Mouse (Mus musculus): ENCODE measurements around the gene Zbtb24. TPM values are rescaled to one million over a fixed set of nuclear protein-coding genes. Genes with fewer than 3 reads are reported as not detected.
"Not testable (repeated sequence)": the region's sequence is repeated elsewhere in the genome, so short reads cannot be mapped to it uniquely, and the experiment has no call there.

The Zbtb24 gene
- total RNA-seq (2021) = 10 to 100 TPM; 19.1 to 19.8 TPM
- long read RNA-seq, experiment 1, transcript Zbtb24-201 (7 exons, 2,844 nt) = major isoform, 6 of 6 reads
- long read RNA-seq, experiment 1, partial matches to known transcripts = 0 of 6 reads
- long read RNA-seq, experiment 1, other reads (novel, unspliced or antisense) = 0 of 6 reads
- long read RNA-seq, experiment 2, transcript Zbtb24-201 (7 exons, 2,844 nt) = major isoform, 6 of 9 reads
- long read RNA-seq, experiment 2, partial matches to known transcripts = 0 of 9 reads
- long read RNA-seq, experiment 2, other reads (novel, unspliced or antisense) = 3 of 9 reads

DNA sequence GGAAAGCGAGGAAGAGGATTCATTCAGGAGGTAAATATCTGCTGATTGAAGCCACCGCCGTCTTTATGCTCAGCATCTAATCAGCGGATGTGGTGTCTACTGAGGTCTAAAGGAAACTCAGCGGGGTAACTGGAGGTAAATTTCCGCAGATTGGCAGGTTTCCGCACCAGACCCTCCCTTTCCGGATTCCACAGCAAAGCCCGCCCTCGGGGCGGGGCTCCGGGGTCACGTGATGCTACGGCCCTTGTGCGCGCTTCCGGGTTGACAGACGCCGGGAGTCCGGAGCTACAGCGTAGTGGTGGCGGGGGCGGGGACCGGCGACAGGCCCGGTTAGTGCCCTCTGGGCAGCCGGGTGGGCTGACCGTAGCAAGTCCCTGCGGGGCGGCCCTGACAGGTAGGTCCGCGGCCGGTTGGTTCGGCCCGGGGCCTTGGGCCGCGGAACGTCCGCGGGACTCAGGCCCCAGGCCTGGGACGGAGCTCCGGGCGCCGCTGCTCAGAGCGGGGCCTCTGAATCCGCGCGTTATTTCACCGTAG is at the start of gene Zbtb24:
TSS of gene Zbtb24 (plus strand) at position 247 of the 534 bp plus-strand sequence.
- DNase-seq (ENCODE audit: low spot score in 2 of 2) = peak; percentile 94

DNA sequence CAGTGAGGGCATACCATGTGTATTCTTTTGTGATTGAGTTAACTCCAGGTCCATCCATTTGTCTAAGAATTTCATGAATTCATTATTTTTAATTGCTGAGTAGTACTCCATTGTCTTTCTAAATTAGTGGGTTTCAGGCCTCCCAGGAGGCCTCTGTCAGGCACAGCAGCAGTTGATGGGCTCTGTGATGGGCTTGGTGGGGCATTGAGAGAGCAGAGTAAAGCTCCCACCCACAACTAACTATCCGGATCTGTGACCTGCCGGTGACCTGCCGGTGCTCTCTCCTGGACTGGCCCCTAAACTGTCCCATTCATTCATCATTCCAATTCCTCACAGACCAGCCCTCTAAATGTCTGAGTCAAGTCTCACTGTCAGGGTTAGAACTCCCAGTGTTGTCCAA is 49.1 kb upstream of the Zbtb24 start:
- no peak for DNase-seq (ENCODE audit: low spot score in 2 of 2)

DNA sequence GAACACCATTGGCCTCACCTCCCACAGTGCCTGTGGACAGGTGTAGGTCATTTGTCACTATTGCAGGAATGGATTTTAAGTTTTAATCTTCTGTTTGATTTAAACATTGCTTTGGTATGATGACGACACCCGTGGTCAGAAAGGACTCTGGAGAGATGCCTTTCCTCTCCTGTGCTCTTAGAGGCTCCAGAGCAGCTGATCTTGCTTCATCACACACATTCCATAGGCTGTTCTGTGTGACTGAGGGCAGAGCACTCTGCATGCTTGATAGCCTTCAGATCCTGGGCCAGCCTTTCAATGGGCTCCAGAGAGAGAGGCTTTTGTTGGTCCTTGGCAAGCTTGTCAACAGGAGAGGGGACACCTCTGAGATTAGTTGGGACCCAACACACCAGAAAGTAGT is 46.8 kb upstream of the Zbtb24 start:
- no peak for DNase-seq (ENCODE audit: low spot score in 2 of 2)

DNA sequence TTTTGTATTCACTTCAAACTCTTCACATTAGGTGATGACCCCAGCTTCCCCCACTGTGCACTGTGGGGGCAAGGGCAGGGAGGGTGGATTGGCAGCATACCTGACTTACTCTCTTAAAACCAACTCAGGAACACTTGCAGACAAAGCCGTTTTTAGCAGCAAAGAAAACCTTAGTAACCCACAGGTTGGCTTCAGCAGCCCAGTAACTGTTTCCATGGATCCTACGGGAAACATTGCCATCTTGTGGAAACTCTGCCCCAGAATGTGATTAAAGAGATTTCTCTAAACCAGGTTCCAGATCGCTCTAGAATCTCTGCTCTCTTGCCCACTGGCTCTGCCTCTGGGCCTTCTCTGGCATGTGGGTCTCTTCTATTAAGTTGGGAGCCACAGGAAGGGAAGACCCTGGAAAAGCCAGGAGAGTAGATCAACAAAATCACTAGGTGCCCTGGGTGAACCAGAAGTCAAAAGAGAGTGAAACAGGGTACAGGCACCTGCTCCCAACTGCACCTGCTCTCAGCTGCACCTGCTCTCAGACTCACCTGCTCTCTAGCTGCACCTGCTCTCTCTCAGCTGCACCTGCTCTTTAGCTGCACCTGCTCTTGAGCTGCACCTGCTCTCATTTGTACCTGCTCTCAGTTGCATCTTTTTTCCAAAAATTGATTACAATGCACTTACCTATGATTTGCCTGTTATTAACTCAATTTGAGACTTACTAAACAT is 46.1 kb upstream of the Zbtb24 start:
- DNase-seq (ENCODE audit: low spot score in 2 of 2) = peak in 1 of 2 experiments; percentile 12

DNA sequence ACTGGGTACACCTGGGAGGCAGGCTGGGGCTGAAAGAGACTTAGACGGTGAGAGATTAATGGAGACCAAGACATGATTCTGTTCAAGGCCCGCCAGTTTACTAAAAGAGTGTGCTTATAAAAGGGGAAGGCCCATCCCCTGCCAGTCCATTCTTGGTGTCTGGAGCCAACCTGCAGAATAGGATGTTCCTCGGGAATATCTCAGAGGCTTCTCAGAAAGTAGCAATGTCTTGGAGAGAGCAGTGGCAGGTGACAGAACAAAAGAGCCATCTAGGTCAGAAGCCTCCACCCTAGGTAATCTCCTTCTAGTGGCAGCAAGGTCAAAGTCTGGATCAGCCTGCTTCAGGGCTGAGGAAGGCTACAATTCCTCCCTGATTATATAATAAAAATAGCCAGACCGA is 40.0 kb upstream of the Zbtb24 start:
- not testable (repeated sequence) for DNase-seq (ENCODE audit: low spot score in 2 of 2)

DNA sequence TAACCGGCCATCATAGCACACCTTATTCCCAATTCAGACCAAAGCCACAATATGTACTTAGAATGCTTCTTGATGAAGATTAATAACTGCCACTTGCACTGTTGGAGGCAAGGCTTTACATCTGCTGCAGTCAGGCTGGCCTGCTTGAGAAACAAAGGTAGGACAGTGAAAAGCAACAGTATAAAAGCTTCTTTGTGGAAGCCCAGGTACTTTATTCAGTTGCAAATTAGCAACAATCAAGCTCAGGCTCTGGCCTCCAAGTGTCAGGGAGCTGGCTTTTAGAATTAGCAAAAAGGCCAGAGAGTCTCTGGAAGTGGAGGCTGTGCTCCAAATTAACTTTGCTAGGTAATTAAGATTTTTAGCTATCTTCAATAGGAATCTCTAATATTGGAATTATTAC is 39.4 kb upstream of the Zbtb24 start:
- not testable (repeated sequence) for DNase-seq (ENCODE audit: low spot score in 2 of 2)

DNA sequence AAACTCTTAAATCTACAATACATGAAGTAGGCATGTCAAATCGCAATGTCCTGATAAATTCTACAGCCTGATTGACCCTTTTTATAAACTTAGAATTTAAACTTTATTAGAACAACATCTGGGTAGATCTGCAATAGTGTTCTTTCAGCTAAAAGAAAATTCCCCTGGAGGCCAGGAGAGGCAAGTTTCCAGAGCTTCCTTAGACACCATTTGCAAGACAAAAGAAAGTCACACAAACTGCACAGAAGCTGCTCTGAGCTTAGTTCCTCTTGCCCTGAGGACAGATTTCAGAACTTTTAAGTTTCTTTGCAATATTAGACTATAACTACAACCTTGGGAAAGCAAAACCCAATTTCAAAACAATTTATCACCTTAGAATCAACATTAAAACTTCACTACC is 36.7 kb upstream of the Zbtb24 start:
- DNase-seq (ENCODE audit: low spot score in 2 of 2) = not testable (repeated sequence)

DNA sequence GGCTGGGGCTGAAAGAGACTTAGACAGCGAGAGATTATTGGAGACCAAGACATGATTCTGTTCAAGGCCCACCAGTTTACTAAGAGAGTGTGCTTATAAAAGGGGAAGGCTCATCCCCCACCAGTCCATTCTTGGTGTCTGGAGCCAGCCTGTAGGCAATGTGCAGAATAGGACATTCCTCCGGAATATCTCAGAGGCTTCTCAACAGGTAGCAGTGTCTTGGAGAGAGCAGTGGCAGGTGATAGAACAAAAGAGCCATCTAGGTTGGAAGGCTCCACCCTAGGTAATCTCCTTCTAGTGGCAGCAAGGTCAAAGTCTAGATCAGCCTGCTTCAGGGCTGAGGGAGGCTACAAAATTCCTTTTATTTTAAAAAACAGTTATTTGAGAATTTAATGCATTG is 34.8 kb upstream of the Zbtb24 start:
- not testable (repeated sequence) for DNase-seq (ENCODE audit: low spot score in 2 of 2)

DNA sequence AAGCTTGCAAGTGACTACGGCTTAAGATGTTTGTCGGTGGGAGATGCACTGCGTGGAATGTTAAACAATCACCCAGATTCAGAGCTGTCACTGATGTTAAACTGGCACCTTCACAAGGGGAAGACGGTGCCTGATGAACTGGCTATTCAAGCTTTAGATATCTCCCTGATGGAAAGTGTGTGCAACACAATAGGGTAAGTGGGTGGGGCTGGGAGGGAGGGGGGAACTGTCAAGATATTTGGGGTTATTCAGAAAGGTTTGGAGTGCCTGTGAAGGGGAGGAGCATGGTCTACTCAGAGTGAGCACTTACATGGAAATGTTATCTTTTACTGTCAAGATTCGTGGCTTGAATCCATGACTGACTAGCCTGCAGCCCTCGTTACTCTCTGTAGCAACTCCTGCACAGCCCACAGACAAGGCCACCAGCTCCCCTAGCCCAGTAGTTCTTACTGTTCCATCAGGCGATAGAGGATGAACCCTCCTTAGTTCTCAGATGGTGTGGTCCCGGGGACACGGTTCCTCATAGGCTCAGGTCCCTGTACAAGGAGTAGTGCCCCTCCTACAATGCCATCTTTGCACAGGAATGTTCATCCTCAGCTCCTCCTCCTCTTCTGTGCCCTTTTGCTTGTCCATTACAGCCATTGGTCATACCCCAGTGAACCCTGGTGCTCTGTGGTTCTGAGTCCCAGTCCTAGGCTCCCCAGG is 29.5 kb upstream of the Zbtb24 start:
- DNase-seq (ENCODE audit: low spot score in 2 of 2) = no peak

DNA sequence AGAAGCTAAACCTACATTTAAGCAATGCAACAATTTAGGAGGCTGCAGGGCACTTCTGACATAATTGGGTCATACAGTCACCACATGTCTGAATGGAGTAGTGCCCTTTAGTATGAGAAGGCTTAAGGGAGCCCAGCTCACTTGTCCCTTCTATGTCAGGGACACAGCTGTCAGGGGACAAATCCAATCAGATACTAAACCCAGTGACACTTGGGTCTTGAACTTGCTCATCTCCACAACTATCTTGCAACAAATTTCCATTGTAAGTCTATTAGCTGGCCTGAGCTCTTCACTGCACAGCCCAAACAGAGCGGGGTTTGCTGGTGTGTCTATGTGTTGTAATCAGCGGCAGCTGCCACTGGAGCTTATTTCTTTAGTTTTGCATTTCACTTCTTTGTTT is 26.5 kb upstream of the Zbtb24 start:
- no peak for DNase-seq (ENCODE audit: low spot score in 2 of 2)

DNA sequence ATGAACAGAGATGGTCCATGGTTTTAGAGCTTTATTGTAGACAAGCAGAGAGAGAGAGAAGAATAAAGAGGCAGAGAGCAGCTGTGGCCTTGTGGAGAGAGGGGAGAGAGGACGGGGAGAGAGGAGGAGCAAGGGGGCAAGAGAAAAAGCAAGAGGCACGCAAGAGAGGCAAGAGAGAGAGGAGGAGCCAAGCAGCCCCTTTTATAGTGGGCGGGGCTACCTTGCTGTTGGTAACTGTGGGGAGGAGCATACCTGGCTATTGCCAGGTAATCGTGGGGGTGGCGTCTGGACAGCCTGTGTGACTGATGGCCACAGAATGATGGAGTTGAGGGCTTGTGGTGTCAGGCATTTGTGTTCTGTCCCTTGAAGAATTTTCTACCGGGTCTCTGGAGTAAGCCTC is 23.8 kb upstream of the Zbtb24 start:
- DNase-seq (ENCODE audit: low spot score in 2 of 2) = no peak

DNA sequence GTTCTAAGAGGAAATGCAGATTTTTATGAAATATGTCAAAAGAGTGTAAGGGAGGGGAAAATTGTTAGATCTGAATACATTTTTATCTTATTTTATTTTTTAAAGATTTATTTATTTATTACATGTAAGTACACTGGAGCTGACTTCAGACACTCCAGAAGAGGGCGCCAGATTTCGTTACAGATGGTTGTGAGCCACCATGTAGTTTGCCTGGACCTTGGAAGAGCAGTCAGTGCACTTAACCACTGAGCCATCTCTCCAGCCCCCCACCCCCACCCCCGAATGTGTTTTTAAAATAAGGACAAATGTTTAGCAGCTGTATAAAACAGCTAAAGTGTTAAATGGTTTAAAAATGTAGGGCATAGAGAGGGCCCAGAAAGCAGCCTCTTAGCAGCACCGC is 15.6 kb upstream of the Zbtb24 start:
- DNase-seq (ENCODE audit: low spot score in 2 of 2) = peak; percentile 49 to 51

DNA sequence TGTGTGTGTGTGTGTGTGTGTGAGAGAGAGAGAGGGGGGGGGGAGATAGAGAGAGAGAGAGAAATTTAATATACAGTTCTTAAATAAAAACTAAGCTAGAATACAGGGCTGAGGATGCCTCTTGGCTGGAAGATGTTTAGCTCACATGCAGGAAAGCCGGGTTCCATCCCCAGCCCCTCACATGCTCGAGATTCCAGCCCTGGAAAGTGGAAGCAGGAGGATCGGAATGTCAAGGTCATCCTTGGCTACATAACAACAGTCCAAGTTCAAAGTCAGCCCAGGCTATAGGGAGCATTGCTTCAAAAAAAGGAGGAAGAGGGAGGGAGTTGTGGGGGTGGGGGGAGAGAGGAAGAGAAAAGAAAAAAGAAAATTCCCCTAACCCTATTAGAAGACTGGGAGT is 15.0 kb upstream of the Zbtb24 start:
- no peak for DNase-seq (ENCODE audit: low spot score in 2 of 2)

DNA sequence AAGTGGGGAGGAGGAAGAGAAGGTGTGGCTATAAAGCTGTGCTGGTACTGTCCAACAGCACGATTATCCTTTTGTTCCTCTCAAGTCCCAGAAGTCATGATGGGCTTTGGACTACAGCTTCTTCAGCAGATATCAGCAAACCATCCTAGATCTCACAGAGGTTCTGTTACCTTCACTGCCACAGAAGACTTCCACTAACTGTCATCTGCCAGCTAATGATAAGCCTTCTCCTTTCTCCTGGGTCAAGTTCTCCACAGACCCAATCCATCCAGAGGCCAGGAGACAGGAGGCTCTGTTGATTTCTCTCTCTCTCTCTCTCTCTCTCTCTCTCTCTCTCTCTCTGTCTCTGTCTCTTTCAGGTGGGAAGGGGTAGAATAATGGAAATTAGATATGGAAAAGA is 2.0 kb upstream of the Zbtb24 start:
- DNase-seq (ENCODE audit: low spot score in 2 of 2) = no peak

DNA sequence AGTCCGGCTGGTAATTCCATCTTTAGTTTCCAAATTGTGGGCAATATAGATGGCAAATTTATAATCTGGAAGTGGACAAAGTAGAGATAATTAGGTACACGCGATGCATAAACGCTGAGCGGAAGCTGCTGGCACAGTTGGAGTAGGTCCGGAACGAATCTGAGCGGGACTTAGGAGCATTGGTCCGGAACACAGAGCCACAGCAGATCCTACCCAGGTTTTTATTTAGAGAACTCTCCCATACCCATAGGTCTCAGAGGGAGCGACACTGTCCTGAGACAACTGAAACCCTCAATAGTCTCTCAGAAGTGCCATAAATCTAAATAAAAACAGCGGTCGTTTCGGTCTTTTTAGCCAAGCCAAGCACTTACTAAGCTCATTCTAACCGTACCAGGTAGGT is 499 bp upstream of the Zbtb24 start:
- DNase-seq (ENCODE audit: low spot score in 2 of 2) = peak; percentile 11 to 42

DNA sequence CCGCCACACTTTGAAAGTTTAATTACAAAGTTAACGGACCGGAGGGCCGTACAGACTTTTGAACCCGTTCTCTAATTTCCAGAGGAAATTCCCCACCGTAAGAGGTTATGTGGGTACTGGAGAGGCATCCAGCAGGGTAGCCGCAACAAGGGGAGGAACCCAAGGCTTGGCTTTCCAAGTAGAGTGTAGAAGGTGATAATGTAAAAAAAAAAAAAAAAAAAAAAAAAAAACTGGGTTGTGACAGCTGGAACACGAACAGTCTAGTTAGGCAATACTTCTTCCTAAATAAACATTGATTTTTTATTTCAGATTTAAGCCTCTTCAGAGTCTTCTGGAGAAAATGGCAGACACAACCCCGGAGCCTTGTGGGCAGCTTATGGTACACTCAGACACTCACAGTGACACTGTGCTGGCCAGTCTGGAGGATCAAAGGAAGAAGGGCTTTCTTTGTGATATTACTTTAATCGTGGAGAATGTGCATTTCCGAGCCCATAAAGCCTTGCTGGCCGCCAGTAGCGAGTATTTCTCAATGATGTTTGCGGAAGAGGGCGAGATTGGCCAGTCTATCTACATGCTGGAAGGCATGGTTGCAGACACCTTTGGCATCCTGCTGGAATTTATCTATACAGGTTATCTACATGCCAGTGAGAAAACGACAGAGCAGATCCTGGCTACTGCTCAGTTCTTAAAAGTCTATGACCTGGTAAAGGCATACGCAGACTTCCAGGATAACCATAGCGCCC is 768 bp downstream of the Zbtb24 start:
- no peak for DNase-seq (ENCODE audit: low spot score in 2 of 2)

DNA sequence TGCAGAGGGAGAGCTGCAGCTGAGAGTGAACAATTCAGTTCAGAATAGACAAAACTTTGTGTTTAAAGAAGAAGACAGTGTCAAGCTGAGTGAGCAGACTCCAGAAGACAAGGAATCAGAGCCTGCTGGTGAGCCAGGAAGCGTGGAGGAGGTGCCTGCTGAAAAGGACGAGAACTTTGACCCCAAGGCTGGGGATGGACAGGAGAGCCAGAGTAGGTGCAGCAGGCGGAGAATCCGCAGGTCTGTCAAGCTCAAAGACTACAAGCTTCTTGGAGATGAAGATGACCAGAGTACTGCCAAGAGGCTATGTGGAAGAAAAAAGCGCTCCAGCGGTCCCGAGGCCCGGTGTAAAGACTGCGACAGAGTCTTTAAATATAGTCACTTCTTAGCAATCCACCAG is 1.5 kb downstream of the Zbtb24 start:
- DNase-seq (ENCODE audit: low spot score in 2 of 2) = no peak

DNA sequence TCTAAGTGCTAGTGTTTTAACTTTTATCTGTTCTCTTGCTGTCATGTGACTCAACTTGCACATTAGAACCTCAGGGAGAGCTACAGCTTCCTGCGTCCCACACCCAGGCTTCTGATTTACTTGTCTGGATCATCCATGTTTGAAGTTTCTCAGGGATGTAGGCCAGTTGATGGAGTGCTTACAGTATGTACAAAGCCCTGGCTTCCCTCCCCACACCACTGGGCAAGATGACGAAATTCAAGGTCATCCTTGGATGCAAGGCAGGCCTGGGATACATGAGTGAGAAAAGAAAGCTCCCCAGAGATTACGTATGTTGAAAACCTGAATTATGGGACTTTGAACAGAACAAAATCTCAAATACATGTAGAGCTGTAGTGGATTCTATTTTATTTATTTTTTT is 2.6 kb downstream of the Zbtb24 start:
- DNase-seq (ENCODE audit: low spot score in 2 of 2) = no peak

DNA sequence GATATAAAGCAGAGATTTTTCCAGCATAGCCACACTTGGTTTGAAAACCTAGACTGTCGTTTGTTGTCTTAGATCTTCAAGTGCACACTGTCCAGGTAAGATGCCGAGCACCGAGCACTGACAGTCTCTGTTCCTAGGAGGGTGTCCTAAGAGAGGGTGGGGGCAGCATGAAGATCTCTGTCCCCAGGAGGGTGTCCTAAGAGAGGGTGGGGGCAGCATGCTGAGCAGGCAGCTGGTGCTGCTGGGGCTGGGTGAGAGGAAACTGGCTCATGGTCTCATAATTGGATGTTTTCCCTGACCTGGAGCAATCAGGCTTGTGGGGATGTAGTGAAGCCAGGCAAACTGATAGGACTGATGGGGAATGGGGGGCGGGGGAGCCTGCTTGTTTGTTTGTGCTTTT is 9.8 kb downstream of the Zbtb24 start:
- no peak for DNase-seq (ENCODE audit: low spot score in 2 of 2)

DNA sequence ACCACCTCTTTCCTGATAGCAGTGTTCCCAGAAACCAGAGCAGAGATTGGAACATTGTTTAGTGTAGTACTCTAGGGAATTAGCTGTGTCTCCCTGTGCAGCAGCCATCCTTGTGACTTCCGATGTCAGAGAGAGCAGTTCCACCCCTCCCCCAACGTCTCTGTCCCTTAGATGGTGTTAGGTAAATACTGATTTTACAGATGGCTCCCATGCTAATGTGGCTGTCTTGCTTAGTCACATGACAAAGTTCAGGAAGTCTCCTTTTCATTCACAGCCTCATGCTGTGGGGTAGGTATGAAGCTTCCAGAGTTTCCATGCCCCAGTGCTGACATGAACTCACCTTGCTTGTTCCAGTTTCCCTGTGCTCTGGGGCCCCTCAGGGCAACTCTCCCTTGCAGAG is 10.3 kb downstream of the Zbtb24 start:
- DNase-seq (ENCODE audit: low spot score in 2 of 2) = no peak

DNA sequence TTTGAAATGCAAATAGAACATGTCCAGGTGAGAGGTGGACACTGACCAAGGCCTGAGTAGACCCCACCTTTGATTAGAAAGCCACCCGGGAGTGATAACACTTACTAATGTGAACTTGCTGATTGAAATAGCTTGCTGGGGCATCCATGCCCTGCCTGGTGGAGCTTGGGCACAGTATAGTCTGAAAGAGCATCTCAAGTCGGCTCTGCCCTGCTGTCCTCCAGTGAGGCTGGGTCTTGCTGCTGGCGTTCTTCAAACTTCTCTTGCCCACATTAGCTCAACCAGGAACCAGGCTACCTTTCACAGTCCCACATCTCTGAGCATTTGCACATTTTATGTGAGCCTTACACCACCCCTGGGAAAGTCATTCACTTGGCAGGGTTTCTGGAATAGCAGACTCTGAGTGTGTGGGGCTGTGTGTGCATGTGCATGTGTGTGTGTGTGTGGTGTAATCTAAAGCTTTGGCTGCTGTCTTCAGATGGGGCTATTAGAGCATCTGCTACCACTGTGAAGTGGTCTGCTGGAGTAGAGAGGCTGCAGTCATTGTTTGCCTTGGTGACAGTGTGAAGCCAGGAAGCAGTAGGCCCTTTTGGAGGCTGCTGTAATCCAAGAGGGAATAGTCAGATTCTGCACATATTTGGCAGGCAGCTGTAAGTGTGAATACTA is 11.0 kb downstream of the Zbtb24 start:
- no peak for DNase-seq (ENCODE audit: low spot score in 2 of 2)
